Mouse (Mus musculus): ENCODE measurements around the gene Stim2. TPM values are rescaled to one million over a fixed set of nuclear protein-coding genes. Genes with fewer than 3 reads are reported as not detected.
A peak's percentile ranks its signal among the peaks of the same experiment; 100 is the strongest.

The Stim2 gene
- 15.5 and 16.9 TPM in 2 replicates for polyA plus RNA-seq (2014; fragmentation: Nextera tagmentation; extraction: Ambion mirVana)

- H3K9me3 ChIP-seq (ENCODE audit: control insufficient read depth, low read length) = no peaks in the 10 kb centered on the region
- H3K4me3 ChIP-seq (ENCODE audit: low read depth, low read length) = peak within 1 kb of the TSS; percentile 81
- no peaks in the 10 kb centered on the region for H3K27me3 ChIP-seq (ENCODE audit: control insufficient read depth, insufficient read depth, low read length)
- H3K27ac ChIP-seq (replicated peaks; ENCODE audit: low read depth, low read length) = peak within 1 kb of the TSS; percentile 77
- peak within 1 kb of the TSS; percentile 82 for H3K4me2 ChIP-seq (ENCODE audit: low read depth, severe bottlenecking)
- no peaks in the 10 kb centered on the region for H3K36me3 ChIP-seq (ENCODE audit: control insufficient read depth, insufficient read depth, low read length)
- ATAC-seq (ENCODE audit: insufficient number of reproducible peaks, low FRiP score, low TSS enrichment, low read depth) = peak; percentile 95
- peak; percentile 96 for DNase-seq (ENCODE audit: low spot score)
- H3K9ac ChIP-seq (ENCODE audit: low read length) = peak within 1 kb of the TSS; percentile 80
- H3K4me1 ChIP-seq (ENCODE audit: control insufficient read depth, insufficient read depth, low read length) = peaks cover 13% of the 10 kb centered on the region
- under 1% methylated on average over 52 of the region's 71 CpGs for WGBS
These were observed at the start of gene Stim2 for GRCm38 (mm10) chr5:53998146-53998742. TSS of gene Stim2 (plus strand) at chr5:53998499.

DNA sequence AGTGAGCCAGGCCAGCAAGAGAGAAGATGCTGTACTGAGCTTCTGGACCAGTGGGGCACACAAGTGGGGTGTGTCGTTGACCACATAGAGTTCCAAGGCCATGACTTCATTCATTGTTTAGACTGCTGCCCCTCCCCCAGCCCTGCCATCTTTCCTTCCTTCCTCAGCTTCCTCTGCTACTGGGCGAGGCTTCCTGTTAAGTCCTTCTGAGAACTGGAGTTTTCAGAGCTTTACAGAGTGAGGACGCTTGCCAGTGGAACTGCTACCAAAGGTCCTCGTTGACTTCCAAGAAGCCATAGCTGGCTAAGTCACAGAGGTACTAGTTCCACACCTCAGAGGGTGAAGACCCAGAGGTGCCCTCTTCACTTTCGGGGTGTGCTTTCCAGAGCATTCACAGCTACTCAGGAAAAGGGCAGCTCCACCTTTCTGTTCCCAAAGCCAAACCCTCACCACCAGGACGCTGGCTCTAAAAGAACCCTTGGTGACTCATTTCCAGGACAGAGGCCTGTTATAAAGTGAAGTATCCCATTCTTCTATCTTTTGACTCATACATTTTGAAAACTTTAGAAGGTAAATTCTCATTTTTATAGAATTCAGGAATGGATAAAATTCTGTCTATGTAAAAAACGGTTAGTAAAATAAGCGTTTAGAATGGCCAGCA, 49.6 kb upstream of the Stim2 start:
- Histone ChIP-seq H3K27ac (replicated peaks; ENCODE audit: low read depth, low read length) (no peak overlapping the region), H3K4me2 (ENCODE audit: low read depth, severe bottlenecking) (no peak overlapping the region), H3K4me3 (ENCODE audit: low read depth, low read length) (no peak overlapping the region), H3K36me3 (ENCODE audit: control insufficient read depth, insufficient read depth, low read length) (no peaks in the 10 kb centered on the region), H3K9ac (ENCODE audit: low read length) (no peak overlapping the region), H3K9me3 (ENCODE audit: control insufficient read depth, low read length) (no peaks in the 10 kb centered on the region), H3K4me1 (ENCODE audit: control insufficient read depth, insufficient read depth, low read length) (no peaks in the 10 kb centered on the region), H3K27me3 (ENCODE audit: control insufficient read depth, insufficient read depth, low read length) (no peaks in the 10 kb centered on the region)
- DNase-seq (ENCODE audit: low spot score) = no peak
- 86% methylated on average over 8 of the region's 8 CpGs for WGBS
- no peak for ATAC-seq (ENCODE audit: insufficient number of reproducible peaks, low FRiP score, low TSS enrichment, low read depth)

DNA sequence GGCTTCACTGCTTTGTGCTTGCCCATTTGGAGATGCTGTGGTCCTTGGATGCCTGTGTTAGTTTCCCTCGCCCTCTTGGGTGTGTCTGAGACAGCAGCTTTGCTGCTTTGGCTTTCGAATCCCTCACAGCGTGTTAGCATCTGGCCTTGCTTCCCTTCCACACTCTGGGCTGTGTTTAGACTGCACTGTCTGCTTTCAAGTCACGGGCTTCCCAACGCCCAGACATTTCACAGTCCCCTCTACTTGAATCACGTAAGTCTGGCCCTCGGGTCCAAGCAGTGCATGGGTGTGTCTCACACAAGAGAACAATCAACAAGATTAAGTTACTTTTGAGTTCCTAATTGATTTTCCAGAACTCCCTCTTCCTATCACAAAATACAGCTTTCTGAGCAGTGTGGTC, 48.1 kb upstream of the Stim2 start:
- 65% methylated on average over 7 of the region's 7 CpGs for WGBS
- no peaks in the 10 kb centered on the region for H3K27me3 ChIP-seq (ENCODE audit: control insufficient read depth, insufficient read depth, low read length)
- no peak overlapping the region for H3K4me3 ChIP-seq (ENCODE audit: low read depth, low read length)
- H3K9ac ChIP-seq (ENCODE audit: low read length) = no peak overlapping the region
- DNase-seq (ENCODE audit: low spot score) (no peak), ATAC-seq (ENCODE audit: insufficient number of reproducible peaks, low FRiP score, low TSS enrichment, low read depth) (no peak)
- H3K4me1 ChIP-seq (ENCODE audit: control insufficient read depth, insufficient read depth, low read length) = no peaks in the 10 kb centered on the region
- no peaks in the 10 kb centered on the region for H3K36me3 ChIP-seq (ENCODE audit: control insufficient read depth, insufficient read depth, low read length)
- no peaks in the 10 kb centered on the region for H3K9me3 ChIP-seq (ENCODE audit: control insufficient read depth, low read length)
- no peak overlapping the region for H3K27ac ChIP-seq (replicated peaks; ENCODE audit: low read depth, low read length)
- no peak overlapping the region for H3K4me2 ChIP-seq (ENCODE audit: low read depth, severe bottlenecking)

DNA sequence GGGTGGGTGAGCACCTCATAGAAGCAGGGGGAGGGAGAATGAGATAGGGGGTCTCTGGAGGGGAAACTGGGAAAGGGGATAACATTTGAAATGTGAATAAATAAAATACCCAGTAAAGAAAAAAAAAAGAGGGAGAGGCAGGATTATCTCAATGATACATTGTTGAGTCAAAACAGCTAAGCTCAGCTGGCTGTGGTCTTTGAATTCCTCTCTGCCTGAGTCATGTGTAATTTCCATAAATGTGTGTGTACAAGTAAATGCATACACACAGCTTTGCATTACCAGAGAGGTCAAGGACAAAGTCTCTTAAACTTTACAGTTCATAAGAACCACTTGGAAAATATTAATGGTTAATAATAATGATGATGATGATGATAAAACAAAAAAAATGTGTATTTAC, 45.1 kb upstream of the Stim2 start:
- Histone ChIP-seq H3K9ac (ENCODE audit: low read length) (no peak overlapping the region), H3K36me3 (ENCODE audit: control insufficient read depth, insufficient read depth, low read length) (no peaks in the 10 kb centered on the region), H3K4me2 (ENCODE audit: low read depth, severe bottlenecking) (no peak overlapping the region), H3K9me3 (ENCODE audit: control insufficient read depth, low read length) (no peaks in the 10 kb centered on the region), H3K27me3 (ENCODE audit: control insufficient read depth, insufficient read depth, low read length) (no peaks in the 10 kb centered on the region), H3K4me3 (ENCODE audit: low read depth, low read length) (no peak overlapping the region), H3K27ac (replicated peaks; ENCODE audit: low read depth, low read length) (no peak overlapping the region), H3K4me1 (ENCODE audit: control insufficient read depth, insufficient read depth, low read length) (no peaks in the 10 kb centered on the region)
- DNase-seq (ENCODE audit: low spot score) (no peak), ATAC-seq (ENCODE audit: insufficient number of reproducible peaks, low FRiP score, low TSS enrichment, low read depth) (no peak)

DNA sequence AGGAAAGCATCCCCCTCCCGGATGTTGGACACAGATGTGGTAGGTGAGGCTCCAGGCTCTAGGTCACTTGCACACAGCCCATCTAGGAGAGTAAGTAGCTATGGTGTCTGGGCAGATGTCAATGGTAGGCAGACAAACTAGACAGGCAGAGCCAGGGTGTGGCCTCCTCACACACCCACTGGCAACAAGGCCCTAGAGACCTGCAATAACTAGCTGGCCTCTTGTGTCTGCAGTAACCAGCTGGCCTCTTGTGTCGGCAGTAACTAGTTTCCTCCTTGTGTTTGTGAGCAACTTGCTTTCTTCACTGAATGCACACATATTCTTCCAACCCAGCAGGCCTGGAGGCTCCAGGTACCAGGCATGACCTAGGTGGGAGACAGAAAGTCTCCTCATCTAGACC, 44.5 kb upstream of the Stim2 start:
- Histone ChIP-seq H3K4me2 (ENCODE audit: low read depth, severe bottlenecking) (no peak overlapping the region), H3K4me1 (ENCODE audit: control insufficient read depth, insufficient read depth, low read length) (no peaks in the 10 kb centered on the region), H3K4me3 (ENCODE audit: low read depth, low read length) (no peak overlapping the region), H3K36me3 (ENCODE audit: control insufficient read depth, insufficient read depth, low read length) (no peaks in the 10 kb centered on the region), H3K9ac (ENCODE audit: low read length) (no peak overlapping the region), H3K27me3 (ENCODE audit: control insufficient read depth, insufficient read depth, low read length) (no peaks in the 10 kb centered on the region), H3K27ac (replicated peaks; ENCODE audit: low read depth, low read length) (no peak overlapping the region), H3K9me3 (ENCODE audit: control insufficient read depth, low read length) (no peaks in the 10 kb centered on the region)
- DNase-seq (ENCODE audit: low spot score) = no peak
- no peak for ATAC-seq (ENCODE audit: insufficient number of reproducible peaks, low FRiP score, low TSS enrichment, low read depth)
- WGBS = 88% methylated on average over 2 of the region's 2 CpGs

DNA sequence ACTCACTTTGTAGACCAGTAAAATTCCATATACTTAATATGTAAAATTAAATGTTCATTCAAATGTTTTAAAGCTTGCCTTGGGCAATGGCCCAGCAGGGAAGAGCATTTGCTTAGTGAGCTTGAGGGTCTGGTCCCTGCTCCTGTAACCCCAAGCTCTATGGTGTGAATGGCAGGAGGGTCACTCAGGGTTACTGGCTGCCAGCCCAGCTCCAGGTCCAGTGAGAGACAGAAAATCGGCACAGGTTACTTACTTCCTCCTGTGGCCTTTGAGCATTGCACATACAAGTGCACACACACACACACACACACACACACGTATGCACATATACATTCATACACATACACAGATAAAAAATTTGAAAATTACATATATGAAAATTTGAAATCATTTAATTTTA, 42.3 kb upstream of the Stim2 start:
- no peak overlapping the region for H3K9ac ChIP-seq (ENCODE audit: low read length)
- H3K4me1 ChIP-seq (ENCODE audit: control insufficient read depth, insufficient read depth, low read length) = no peaks in the 10 kb centered on the region
- no peaks in the 10 kb centered on the region for H3K36me3 ChIP-seq (ENCODE audit: control insufficient read depth, insufficient read depth, low read length)
- H3K27me3 ChIP-seq (ENCODE audit: control insufficient read depth, insufficient read depth, low read length) = no peaks in the 10 kb centered on the region
- DNase-seq (ENCODE audit: low spot score) (no peak), ATAC-seq (ENCODE audit: insufficient number of reproducible peaks, low FRiP score, low TSS enrichment, low read depth) (no peak)
- 84% methylated on average over 2 of the region's 2 CpGs for WGBS
- no peaks in the 10 kb centered on the region for H3K9me3 ChIP-seq (ENCODE audit: control insufficient read depth, low read length)
- H3K27ac ChIP-seq (replicated peaks; ENCODE audit: low read depth, low read length) = no peak overlapping the region
- no peak overlapping the region for H3K4me2 ChIP-seq (ENCODE audit: low read depth, severe bottlenecking)
- no peak overlapping the region for H3K4me3 ChIP-seq (ENCODE audit: low read depth, low read length)

DNA sequence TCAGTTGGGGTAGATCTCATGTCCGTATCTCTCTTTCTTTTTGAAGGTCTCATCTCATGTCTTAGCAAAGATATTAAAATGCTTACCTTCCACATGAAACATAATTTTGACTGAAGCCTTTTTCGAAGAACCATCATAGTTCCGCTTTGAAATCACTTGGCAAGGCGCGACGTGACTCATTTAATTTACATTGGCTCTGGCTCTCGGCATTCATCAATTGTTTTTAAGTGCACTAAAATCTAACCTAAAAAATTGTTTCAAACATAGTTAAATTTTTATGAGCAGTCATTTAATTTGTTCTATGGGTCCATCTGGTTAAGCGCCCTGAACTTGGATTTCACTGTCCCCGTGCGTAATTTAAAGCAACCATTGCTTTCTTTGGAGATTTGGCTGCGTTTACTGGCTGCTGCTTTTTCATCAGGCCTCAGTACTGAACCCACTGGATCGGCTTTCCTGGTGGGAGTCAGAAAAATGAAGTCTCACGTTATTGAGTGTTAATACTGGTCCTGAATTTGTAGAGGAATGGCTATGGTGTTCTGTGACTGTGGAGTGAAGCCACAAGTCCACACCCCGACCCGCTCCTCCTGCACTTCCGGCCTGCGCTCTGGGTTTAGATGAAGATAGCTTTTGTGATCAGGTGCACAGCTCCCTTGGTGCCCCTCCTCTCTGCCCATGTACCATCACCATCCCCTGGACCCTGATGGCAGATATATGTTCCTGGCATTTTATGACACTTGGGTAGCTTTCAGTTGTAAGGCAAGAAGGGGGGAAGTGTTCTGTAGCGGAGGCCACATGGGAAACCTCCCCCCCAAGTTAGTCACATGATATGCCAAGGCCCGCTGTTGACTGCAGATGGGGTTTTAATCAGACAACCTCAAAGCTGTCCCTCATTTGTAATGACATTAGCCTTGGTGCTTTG, 41.6 kb upstream of the Stim2 start:
- H3K27ac ChIP-seq (replicated peaks; ENCODE audit: low read depth, low read length) = no peak overlapping the region
- WGBS = 79% methylated on average over 19 of the region's 19 CpGs
- no peaks in the 10 kb centered on the region for H3K27me3 ChIP-seq (ENCODE audit: control insufficient read depth, insufficient read depth, low read length)
- no peak overlapping the region for H3K9ac ChIP-seq (ENCODE audit: low read length)
- H3K4me2 ChIP-seq (ENCODE audit: low read depth, severe bottlenecking) = no peak overlapping the region
- no peak overlapping the region for H3K4me3 ChIP-seq (ENCODE audit: low read depth, low read length)
- DNase-seq (ENCODE audit: low spot score) = no peak
- H3K9me3 ChIP-seq (ENCODE audit: control insufficient read depth, low read length) = no peaks in the 10 kb centered on the region
- ATAC-seq (ENCODE audit: insufficient number of reproducible peaks, low FRiP score, low TSS enrichment, low read depth) = no peak
- no peaks in the 10 kb centered on the region for H3K36me3 ChIP-seq (ENCODE audit: control insufficient read depth, insufficient read depth, low read length)
- H3K4me1 ChIP-seq (ENCODE audit: control insufficient read depth, insufficient read depth, low read length) = no peaks in the 10 kb centered on the region

- H3K9ac ChIP-seq (ENCODE audit: low read length) = no peak overlapping the region
- no peak for DNase-seq (ENCODE audit: low spot score)
- 58% methylated on average over 6 of the region's 6 CpGs for WGBS
- no peaks in the 10 kb centered on the region for H3K9me3 ChIP-seq (ENCODE audit: control insufficient read depth, low read length)
- no peaks in the 10 kb centered on the region for H3K4me1 ChIP-seq (ENCODE audit: control insufficient read depth, insufficient read depth, low read length)
- H3K4me2 ChIP-seq (ENCODE audit: low read depth, severe bottlenecking) = no peak overlapping the region
- H3K27ac ChIP-seq (replicated peaks; ENCODE audit: low read depth, low read length) = no peak overlapping the region
- no peak for ATAC-seq (ENCODE audit: insufficient number of reproducible peaks, low FRiP score, low TSS enrichment, low read depth)
- no peaks in the 10 kb centered on the region for H3K27me3 ChIP-seq (ENCODE audit: control insufficient read depth, insufficient read depth, low read length)
- H3K4me3 ChIP-seq (ENCODE audit: low read depth, low read length) = no peak overlapping the region
- H3K36me3 ChIP-seq (ENCODE audit: control insufficient read depth, insufficient read depth, low read length) = no peaks in the 10 kb centered on the region
These were observed 41.0 kb upstream of the Stim2 start for GRCm38 (mm10) chr5:53957348-53957747.

Measured in limb, embryonic 11.5 days (tissue).